Mouse (Mus musculus): ENCODE data around the gene Gm10065. TPM values are rescaled to one million over a fixed set of nuclear protein-coding genes. Genes with fewer than 3 reads are reported as not detected.
"Not testable (repeated sequence)": the region's sequence is repeated elsewhere in the genome, so short reads cannot be mapped to it uniquely, and the experiment has no call there.

Gene Gm10065
- polyA plus RNA-seq, 1 experiment from 2014 or later = not detected

DNA sequence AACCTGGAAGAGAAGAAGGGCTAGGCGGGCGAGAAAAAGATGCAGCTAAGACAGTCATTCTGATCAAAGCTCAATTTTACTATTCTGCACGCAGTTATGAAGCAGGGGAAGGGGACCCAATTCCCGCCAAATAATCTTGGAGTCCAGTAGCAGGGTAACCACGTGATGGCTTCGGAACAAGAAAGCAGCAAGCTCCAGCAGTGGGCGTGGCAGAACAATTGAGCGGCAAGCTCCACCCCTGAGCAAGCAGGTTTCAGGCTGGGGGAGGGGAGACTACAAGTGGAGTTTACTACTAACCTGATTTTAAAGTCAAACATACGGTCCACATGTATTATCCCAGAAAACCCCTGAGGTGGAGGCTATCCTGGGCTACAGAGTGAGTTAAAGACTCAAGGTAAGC lies 16.7 kb downstream of the Gm10065 start:
- H3K27me3 ChIP-seq; ATAC-seq (ENCODE audit: low FRiP score, low read depth); H3K9ac ChIP-seq: not testable (repeated sequence)

DNA sequence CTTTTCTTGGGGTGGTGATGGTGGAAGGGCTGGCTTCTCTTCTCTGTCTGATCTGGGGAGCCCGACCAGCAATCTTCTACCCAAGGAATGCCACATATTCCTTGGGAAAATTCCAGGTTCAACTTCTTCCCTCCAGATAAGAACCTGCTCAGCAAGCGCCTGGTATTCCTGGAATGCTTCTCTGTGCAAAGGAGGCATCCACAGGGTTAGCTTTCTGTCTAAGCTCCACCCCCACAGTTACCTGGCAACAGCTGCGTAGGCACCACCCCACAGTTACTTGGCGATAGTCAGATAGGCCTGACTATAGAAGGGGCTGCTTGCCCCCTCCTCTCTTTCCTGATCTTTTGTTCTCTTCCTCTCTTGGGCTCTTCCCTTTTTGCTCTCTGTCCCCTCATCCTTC lies 22.9 kb downstream of the Gm10065 start:
- Histone ChIP-seq H3K9ac (no peak overlapping the region), H3K27me3 (0 out of 2 replicates have a peak, but pooled peaks cover 4% of the 10 kb centered on the region), H3K9me3 (no peaks in the 10 kb centered on the region), H3K27ac (no peak overlapping the region), H3K36me3 (peaks cover 5% of the 10 kb centered on the region; the same call in 1 of the 2 replicates), H3K4me1 (peaks cover 12% of the 10 kb centered on the region), H3K4me3 (no peak overlapping the region), H3K4me2 (replicated peaks) (no peak overlapping the region)
- 11% methylated on average over 4 of the region's 4 CpGs for WGBS
- ATAC-seq (ENCODE audit: low FRiP score, low read depth) = 0 out of 2 replicates have a peak, but pooled peaks have one; percentile 54

More for the DNA sequence above, 16.7 kb downstream of the Gm10065 start:
- H3K27ac ChIP-seq; H3K36me3 ChIP-seq; H3K4me2 ChIP-seq (replicated peaks); H3K4me3 ChIP-seq; H3K4me1 ChIP-seq; H3K9me3 ChIP-seq: not testable (repeated sequence)
- WGBS = 51% methylated on average over 9 of the region's 9 CpGs

DNA sequence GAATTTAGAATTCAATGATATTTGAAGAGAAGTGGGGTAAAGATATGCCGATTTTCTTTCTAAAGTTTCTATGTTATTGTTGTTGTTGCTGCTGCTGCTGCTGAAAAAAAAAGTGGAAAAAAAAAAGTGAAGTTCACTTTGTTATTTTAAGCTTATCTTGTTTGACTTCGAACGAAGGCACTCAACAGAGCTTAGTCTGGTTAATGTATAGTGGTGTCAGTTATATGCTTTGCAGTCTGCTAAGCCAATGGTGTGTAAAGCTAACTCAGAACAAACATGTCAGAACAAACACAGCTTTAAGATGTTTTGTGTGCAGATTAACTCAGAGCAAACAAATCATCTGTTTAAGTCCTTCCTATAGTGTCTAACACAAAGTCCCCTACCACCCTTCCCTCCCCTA lies 25.1 kb downstream of the Gm10065 start:
- Histone ChIP-seq H3K4me2 (replicated peaks) (no peak overlapping the region; the same call in 1 of the 2 replicates), H3K36me3 (peaks cover 14% of the 10 kb centered on the region), H3K9me3 (no peaks in the 10 kb centered on the region), H3K4me1 (peaks cover 12% of the 10 kb centered on the region), H3K27me3 (0 out of 2 replicates have a peak, but pooled peaks cover 4% of the 10 kb centered on the region), H3K27ac (no peak overlapping the region), H3K9ac (no peak overlapping the region), H3K4me3 (no peak overlapping the region)
- WGBS = 94% methylated on average over 3 of the region's 3 CpGs
- ATAC-seq (ENCODE audit: low FRiP score, low read depth) = no peak

DNA sequence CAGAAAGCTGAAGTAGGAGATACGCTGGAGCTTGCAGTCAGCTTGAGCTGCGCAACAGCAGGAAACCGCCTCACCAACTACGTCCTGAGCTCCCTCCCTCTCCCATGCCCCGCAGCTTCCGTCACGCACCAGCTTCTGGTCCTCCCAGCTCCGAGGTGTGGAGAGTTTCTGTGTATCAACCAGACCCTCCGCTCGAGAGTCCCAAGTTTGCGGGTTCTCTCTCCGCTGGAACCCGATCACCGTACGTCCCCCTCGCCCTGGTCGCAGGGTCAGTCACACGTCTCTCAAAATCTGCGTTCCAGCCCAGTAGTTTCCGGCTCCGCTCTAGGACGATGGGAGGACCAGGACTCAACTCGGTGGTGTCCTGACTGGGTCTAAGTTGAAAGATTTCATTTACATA lies 25.8 kb downstream of the Gm10065 start, which contains the start of gene Zscan26:
Gene Zscan26, minus strand, starts transcription at position 282 of the 400 bp plus-strand sequence.
- under 1% methylated on average over 23 of the region's 23 CpGs for WGBS

DNA sequence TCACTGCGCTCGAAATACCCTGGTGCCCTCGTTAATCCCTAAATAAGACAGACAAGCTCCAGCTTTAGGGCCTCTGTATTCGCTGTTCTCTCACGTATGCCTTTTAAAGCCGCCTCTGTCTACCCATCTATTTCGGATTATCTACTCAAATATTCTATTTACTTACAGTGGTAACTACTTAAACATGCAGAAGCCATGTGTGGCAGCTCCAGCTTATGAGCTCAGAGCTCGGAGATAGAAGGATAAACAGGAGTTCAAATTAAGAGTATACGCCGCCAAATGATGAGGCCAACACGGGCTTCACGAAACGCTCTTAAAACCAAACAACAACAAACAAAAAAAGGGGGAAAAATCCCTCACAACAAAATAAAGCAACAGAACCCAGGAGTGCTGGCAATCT lies 26.2 kb downstream of the Gm10065 start:
- Histone ChIP-seq H3K36me3 (peaks cover 23% of the 10 kb centered on the region), H3K27ac (peak overlapping the region; percentile 67), H3K9me3 (no peaks in the 10 kb centered on the region), H3K4me3 (peak overlapping the region; percentile 78), H3K27me3 (0 out of 2 replicates have a peak, but pooled peaks cover 4% of the 10 kb centered on the region), H3K4me2 (replicated peaks) (peak overlapping the region; percentile 75), H3K9ac (peak overlapping the region; percentile 81), H3K4me1 (peaks cover 12% of the 10 kb centered on the region)
- 2% methylated on average over 13 of the region's 13 CpGs for WGBS
- no peak; the same call in 1 of the 2 replicates for ATAC-seq (ENCODE audit: low FRiP score, low read depth)

More for the DNA sequence above, 25.8 kb downstream of the Gm10065 start, which contains the start of gene Zscan26:
- peak within 1 kb of the TSS; percentile 75 for H3K4me2 ChIP-seq (replicated peaks)
- H3K27me3 ChIP-seq = 0 out of 2 replicates have a peak, but pooled peaks cover 4% of the 10 kb centered on the region
- H3K9ac ChIP-seq = peak within 1 kb of the TSS; percentile 81
- peak within 1 kb of the TSS; percentile 67 for H3K27ac ChIP-seq
- peak within 1 kb of the TSS; percentile 78 for H3K4me3 ChIP-seq
- ATAC-seq (ENCODE audit: low FRiP score, low read depth) = peak; percentile 93
- peaks cover 19% of the 10 kb centered on the region for H3K36me3 ChIP-seq
- peaks cover 12% of the 10 kb centered on the region for H3K4me1 ChIP-seq
- H3K9me3 ChIP-seq = no peaks in the 10 kb centered on the region

DNA sequence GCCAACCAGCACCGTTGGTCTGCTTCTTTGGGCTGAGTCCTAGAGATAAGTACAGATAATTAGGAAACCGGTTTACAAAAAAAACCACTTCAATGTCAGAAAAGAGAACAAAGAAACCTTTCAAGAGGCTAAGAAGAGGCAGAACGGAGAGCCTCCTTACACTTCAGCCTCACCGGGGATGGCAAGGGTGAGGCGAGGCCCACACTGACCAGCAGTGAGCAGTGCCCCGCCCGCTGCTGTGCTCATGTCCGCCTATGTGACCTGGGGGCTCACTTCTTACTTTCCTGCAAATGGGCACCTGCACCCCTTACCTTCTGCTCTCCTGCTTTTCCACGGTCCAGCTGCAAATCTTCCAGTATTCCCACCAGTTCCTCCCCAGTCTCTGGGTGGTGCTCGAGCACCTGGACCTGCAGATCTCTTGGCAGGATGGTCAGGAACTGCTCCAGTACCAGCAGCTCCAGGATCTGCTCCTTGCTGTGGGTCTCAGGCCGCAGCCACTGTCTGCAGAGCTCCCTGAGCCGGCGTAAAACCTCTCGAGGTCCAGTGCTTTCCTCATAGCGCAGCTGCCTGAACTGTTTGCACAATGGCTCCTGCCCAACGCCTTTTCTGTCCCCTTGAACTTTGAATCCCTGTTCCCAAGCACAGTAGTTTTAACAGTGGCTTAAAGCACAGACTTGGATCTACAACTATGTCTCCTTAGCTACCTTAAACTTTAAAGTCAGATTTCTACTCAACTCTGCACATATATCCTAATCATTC lies 31.2 kb downstream of the Gm10065 start:
- peaks cover 12% of the 10 kb centered on the region for H3K4me1 ChIP-seq
- no peaks in the 10 kb centered on the region for H3K27me3 ChIP-seq
- peaks cover 70% of the 10 kb centered on the region for H3K36me3 ChIP-seq
- no peaks in the 10 kb centered on the region for H3K9me3 ChIP-seq
- no peak overlapping the region for H3K27ac ChIP-seq
- H3K4me3 ChIP-seq = no peak overlapping the region
- 88% methylated on average over 16 of the region's 16 CpGs for WGBS
- H3K9ac ChIP-seq = no peak overlapping the region
- H3K4me2 ChIP-seq (replicated peaks) = no peak overlapping the region
- no peak for ATAC-seq (ENCODE audit: low FRiP score, low read depth)

DNA sequence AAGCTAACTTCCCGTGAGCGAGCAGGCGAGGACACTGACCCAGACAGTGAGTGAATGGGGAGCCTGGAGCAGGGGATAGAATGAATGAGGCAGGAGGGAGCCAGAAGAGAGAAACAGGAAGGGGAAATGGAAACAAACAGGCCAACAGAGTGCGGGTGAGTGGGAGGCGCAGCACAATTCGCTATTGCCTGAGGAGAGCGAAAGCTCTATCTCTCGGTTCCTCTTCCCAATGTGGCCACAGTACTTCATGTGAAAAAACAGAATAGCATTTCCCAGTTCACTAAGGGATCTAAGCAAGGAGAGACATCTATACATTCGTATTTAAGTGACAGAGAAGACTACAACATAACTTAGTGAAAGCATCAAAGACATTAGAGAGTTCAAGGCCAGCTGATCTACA lies 32.4 kb downstream of the Gm10065 start:
- peaks cover 71% of the 10 kb centered on the region for H3K36me3 ChIP-seq
- 94% methylated on average over 9 of the region's 9 CpGs for WGBS
- no peak overlapping the region for H3K9ac ChIP-seq
- no peaks in the 10 kb centered on the region for H3K27me3 ChIP-seq
- no peak overlapping the region for H3K27ac ChIP-seq
- H3K9me3 ChIP-seq = no peaks in the 10 kb centered on the region
- ATAC-seq (ENCODE audit: low FRiP score, low read depth) = no peak
- 0 out of 2 replicates have a peak, but pooled peaks cover 1% of the 10 kb centered on the region for H3K4me1 ChIP-seq
- H3K4me2 ChIP-seq (replicated peaks) = no peak overlapping the region
- H3K4me3 ChIP-seq = no peak overlapping the region

DNA sequence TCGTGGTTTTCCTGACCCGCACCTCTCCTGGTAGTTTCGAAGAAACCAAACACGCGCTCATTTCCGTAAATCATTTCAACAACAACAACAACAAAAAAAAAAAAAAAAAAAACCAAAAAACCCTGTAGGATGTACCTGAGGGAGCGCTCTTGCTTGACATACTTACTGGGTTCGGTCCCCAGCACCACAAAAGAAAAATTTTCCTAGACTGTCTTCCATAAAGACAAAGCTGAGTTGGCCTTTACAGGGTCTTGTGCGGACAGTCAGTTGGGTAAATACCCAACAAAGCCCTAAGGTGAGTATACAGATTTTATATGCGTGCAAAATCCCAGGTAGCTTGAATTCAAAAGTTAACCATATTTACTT lies 38.1 kb downstream of the Gm10065 start:
- Histone ChIP-seq H3K4me1 (peaks cover 5% of the 10 kb centered on the region), H3K27me3 (no peaks in the 10 kb centered on the region), H3K36me3 (peaks cover 30% of the 10 kb centered on the region), H3K4me2 (replicated peaks) (peak overlapping the region; percentile 84), H3K4me3 (peak overlapping the region; percentile 51), H3K9ac (peak overlapping the region; percentile 82), H3K27ac (peak overlapping the region; percentile 63; the same call in 1 of the 2 replicates), H3K9me3 (no peaks in the 10 kb centered on the region)
- WGBS = 16% methylated on average over 10 of the region's 10 CpGs
- ATAC-seq (ENCODE audit: low FRiP score, low read depth) = 0 out of 2 replicates have a peak, but pooled peaks have one; percentile 20

DNA sequence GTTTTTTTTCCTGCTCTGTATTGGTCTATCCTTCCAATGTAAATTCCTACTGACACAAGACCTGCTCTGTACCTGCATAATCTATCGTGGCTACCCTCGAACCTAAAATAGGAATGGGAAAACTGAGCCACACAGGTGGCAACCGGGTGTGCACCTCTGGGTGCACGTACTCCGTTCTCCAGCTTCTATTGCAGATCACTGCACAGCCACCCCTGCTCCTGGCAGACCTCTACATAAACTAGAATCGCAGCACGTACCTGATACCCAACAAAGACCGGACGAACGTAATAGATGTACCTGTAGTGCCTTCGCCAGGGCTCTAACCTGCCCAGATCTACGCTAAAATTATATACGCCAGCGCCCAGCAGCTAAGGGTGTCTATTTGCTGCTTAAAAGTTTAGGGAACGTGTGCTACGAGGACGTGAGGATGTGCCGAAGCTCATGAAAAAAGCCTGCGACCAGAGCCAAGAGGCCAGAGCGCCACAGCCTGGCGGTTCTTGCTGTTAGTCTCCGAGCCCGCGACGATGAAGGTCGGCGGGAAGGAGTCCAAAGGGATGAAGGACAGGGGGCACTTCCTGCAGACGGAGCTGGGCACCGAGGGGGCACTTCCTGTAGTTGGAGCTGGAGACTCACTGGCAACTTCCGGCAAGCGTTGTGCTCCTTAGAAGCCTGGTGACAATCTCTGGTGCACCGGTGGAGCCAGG lies 38.6 kb downstream of the Gm10065 start, which contains the start of gene Pgbd1:
Gene Pgbd1, minus strand, starts transcription at position 556 of the 704 bp plus-strand sequence.
- H3K9me3 ChIP-seq = no peaks in the 10 kb centered on the region
- H3K4me3 ChIP-seq = peak within 1 kb of the TSS; percentile 51
- no peaks in the 10 kb centered on the region for H3K27me3 ChIP-seq
- WGBS = 1% methylated on average over 32 of the region's 32 CpGs
- peak within 1 kb of the TSS; percentile 82 for H3K9ac ChIP-seq
- ATAC-seq (ENCODE audit: low FRiP score, low read depth) = peak; percentile 89
- H3K27ac ChIP-seq = peak within 1 kb of the TSS; percentile 63
- H3K36me3 ChIP-seq = peaks cover 26% of the 10 kb centered on the region
- H3K4me1 ChIP-seq = peaks cover 5% of the 10 kb centered on the region
- H3K4me2 ChIP-seq (replicated peaks) = peak within 1 kb of the TSS; percentile 84

DNA sequence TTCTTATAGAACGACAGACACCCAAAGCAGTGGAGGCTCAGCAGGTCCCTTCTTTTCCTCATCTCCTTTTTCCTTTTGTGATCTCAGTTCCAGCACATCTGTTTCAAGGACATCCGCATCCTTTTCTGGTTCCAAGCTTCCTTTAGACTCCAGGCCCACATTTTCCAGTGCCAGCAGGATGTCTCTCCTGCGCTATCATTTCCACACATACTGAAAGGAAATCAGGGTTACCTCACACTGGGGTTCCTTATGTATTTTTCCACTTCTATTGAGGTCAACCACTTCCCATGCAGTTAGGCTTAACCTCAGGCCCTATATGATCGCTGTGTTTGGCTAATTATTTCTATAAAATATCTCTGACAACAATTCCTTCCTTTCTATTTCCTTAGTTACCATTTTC lies 43.8 kb downstream of the Gm10065 start:
- no peak overlapping the region for H3K4me3 ChIP-seq
- H3K4me1 ChIP-seq = peaks cover 5% of the 10 kb centered on the region
- H3K27me3 ChIP-seq = no peaks in the 10 kb centered on the region
- H3K4me2 ChIP-seq (replicated peaks) = no peak overlapping the region
- no peak overlapping the region for H3K9ac ChIP-seq
- H3K36me3 ChIP-seq = no peaks in the 10 kb centered on the region
- no peak for ATAC-seq (ENCODE audit: low FRiP score, low read depth)
- no peaks in the 10 kb centered on the region for H3K9me3 ChIP-seq
- 86% methylated on average over 4 of the region's 4 CpGs for WGBS
- no peak overlapping the region for H3K27ac ChIP-seq

Data from limb, embryonic 13.5 days (tissue).